Mouse (Mus musculus) hindbrain, embryonic 12.5 days (tissue): Measurements from ENCODE around the gene Tpst1. TPM values are rescaled to one million over a fixed set of nuclear protein-coding genes. Genes with fewer than 3 reads are reported as not detected.

Experiments
- ATAC-seq: fragments of 200-750 bp; cut with Nextera tagmentation; 2 replicates; pipeline ENCODE4 v1.8.0; 2017; ENCODE audit warnings: moderate TSS enrichment; ENCODE audit not compliant: low FRiP score
- H3K27ac ChIP-seq: fragments of 300-500 bp; sonication (generic); 2 replicates; pipeline ENCODE4 v1.5.1; 2016; ENCODE audit warnings: mild to moderate bottlenecking
- H3K27me3 ChIP-seq: fragments of 300-500 bp; sonication (generic); 2 replicates; pipeline ENCODE4 v1.6.1; 2016; ENCODE audit warnings: mild to moderate bottlenecking
- H3K36me3 ChIP-seq: fragments of 300-500 bp; sonication (generic); 2 replicates; pipeline ENCODE4 v1.6.1; 2016; ENCODE audit warnings: mild to moderate bottlenecking
- H3K4me1 ChIP-seq: fragments of 300-500 bp; sonication (generic); 2 replicates; pipeline ENCODE4 v1.6.1; 2016
- H3K4me2 ChIP-seq: fragments of 300-500 bp; sonication (generic); replicated peaks from 2 replicates; pipeline ENCODE4 v1.6.1; 2016; ENCODE audit warnings: mild to moderate bottlenecking
- H3K4me3 ChIP-seq: fragments of 300-500 bp; sonication (generic); 2 replicates; pipeline ENCODE4 v1.5.1; 2016; ENCODE audit warnings: mild to moderate bottlenecking
- H3K9ac ChIP-seq: fragments of 300-500 bp; sonication (generic); 2 replicates; pipeline ENCODE4 v1.6.1; 2016; ENCODE audit warnings: mild to moderate bottlenecking, moderate library complexity
- H3K9me3 ChIP-seq: fragments of 300-500 bp; sonication (generic); replicated peaks from 2 replicates; pipeline ENCODE4 v1.6.1; 2016; ENCODE audit warnings: mild to moderate bottlenecking
- WGBS: fragments of 180-500 bp; shearing (Covaris S2); methylation state at CpG from one replicate; pipeline ENCODE4 v1.1.7; 2016; 5-methylcytosine and 5-hydroxymethylcytosine counted together
- polyA plus RNA-seq: library from polyadenylated mRNA; unstranded; fragments of >200 nt; fragmentation: Nextera tagmentation; extraction: Ambion mirVana; gene quantifications from 2 replicates; pipeline ENCODE4 v1.2.1, GENCODE M21; 2016

Gene Tpst1
- polyA plus RNA-seq, 1 experiment from 2014 or later: 57.0 TPM

- Histone ChIP-seq H3K9me3 (0 out of 2 replicates have a peak, but pooled peaks cover 4% of the 10 kb centered on the region), H3K4me1 (peaks cover 11% of the 10 kb centered on the region; the same call in 1 of the 2 replicates), H3K4me2 (peak overlapping the region; percentile 76), H3K9ac (peak overlapping the region; percentile 95), H3K27ac (no peak overlapping the region), H3K4me3 (peak overlapping the region; percentile 83), H3K36me3 (no peaks in the 10 kb centered on the region), H3K27me3 (no peaks in the 10 kb centered on the region)
- ATAC-seq: no peak
- WGBS: 70% methylated on average over 16 of the region's 16 CpGs
Observed at GRCm38 (mm10) chr5:130080051-130080681, 7.0 kb downstream of the Tpst1 start.

GRCm38 (mm10) chr5:130081181-130081881, 8.2 kb downstream of the Tpst1 start:
- H3K36me3 ChIP-seq: peaks cover 6% of the 10 kb centered on the region; the same call in 1 of the 2 replicates
- 95% methylated on average over 8 of the region's 8 CpGs for WGBS
- peaks cover 11% of the 10 kb centered on the region; the same call in 1 of the 2 replicates for H3K4me1 ChIP-seq
- no peak overlapping the region for H3K27ac ChIP-seq
- ATAC-seq: no peak
- H3K9ac ChIP-seq: no peak overlapping the region
- no peak overlapping the region for H3K4me3 ChIP-seq
- H3K27me3 ChIP-seq: no peaks in the 10 kb centered on the region
- 0 out of 2 replicates have a peak, but pooled peaks cover 4% of the 10 kb centered on the region for H3K9me3 ChIP-seq
- H3K4me2 ChIP-seq: no peak overlapping the region

- Histone ChIP-seq H3K4me1 (peaks cover 11% of the 10 kb centered on the region; the same call in 1 of the 2 replicates), H3K4me3 (no peak overlapping the region), H3K4me2 (no peak overlapping the region), H3K27ac (no peak overlapping the region), H3K9me3 (0 out of 2 replicates have a peak, but pooled peaks cover 4% of the 10 kb centered on the region), H3K9ac (no peak overlapping the region), H3K36me3 (peaks cover 6% of the 10 kb centered on the region; the same call in 1 of the 2 replicates), H3K27me3 (no peaks in the 10 kb centered on the region)
- no peak for ATAC-seq
- WGBS: 86% methylated on average over 4 of the region's 4 CpGs
Observed at GRCm38 (mm10) chr5:130082431-130082830, 9.3 kb downstream of the Tpst1 start.

GRCm38 (mm10) chr5:130084271-130084670, 11.1 kb downstream of the Tpst1 start:
- no peak overlapping the region for H3K4me2 ChIP-seq

GRCm38 (mm10) chr5:130088008-130088407, 14.9 kb downstream of the Tpst1 start:
- no peaks in the 10 kb centered on the region for H3K9me3 ChIP-seq
- peaks cover 6% of the 10 kb centered on the region; the same call in 1 of the 2 replicates for H3K36me3 ChIP-seq
- H3K4me3 ChIP-seq: no peak overlapping the region
- 89% methylated on average over 7 of the region's 7 CpGs for WGBS
- no peak overlapping the region for H3K4me2 ChIP-seq
- no peak overlapping the region for H3K27ac ChIP-seq
- no peak overlapping the region for H3K9ac ChIP-seq
- H3K27me3 ChIP-seq: no peaks in the 10 kb centered on the region
- no peak for ATAC-seq
- H3K4me1 ChIP-seq: no peaks in the 10 kb centered on the region

More at GRCm38 (mm10) chr5:130084271-130084670, 11.1 kb downstream of the Tpst1 start:
- H3K36me3 ChIP-seq: peaks cover 6% of the 10 kb centered on the region; the same call in 1 of the 2 replicates
- peaks cover 7% of the 10 kb centered on the region; the same call in 1 of the 2 replicates for H3K4me1 ChIP-seq
- 94% methylated on average over 3 of the region's 3 CpGs for WGBS
- ATAC-seq: no peak
- H3K9ac ChIP-seq: no peak overlapping the region
- H3K4me3 ChIP-seq: no peak overlapping the region
- H3K27ac ChIP-seq: no peak overlapping the region
- H3K9me3 ChIP-seq: 0 out of 2 replicates have a peak, but pooled peaks cover 4% of the 10 kb centered on the region
- no peaks in the 10 kb centered on the region for H3K27me3 ChIP-seq

GRCm38 (mm10) chr5:130088612-130089011, 15.5 kb downstream of the Tpst1 start:
- no peaks in the 10 kb centered on the region for H3K4me1 ChIP-seq
- no peak overlapping the region for H3K9ac ChIP-seq
- H3K36me3 ChIP-seq: peaks cover 6% of the 10 kb centered on the region; the same call in 1 of the 2 replicates
- ATAC-seq: no peak
- no peaks in the 10 kb centered on the region for H3K9me3 ChIP-seq
- no peaks in the 10 kb centered on the region for H3K27me3 ChIP-seq
- no peak overlapping the region for H3K27ac ChIP-seq
- WGBS: 95% methylated on average over 4 of the region's 4 CpGs
- no peak overlapping the region for H3K4me3 ChIP-seq
- no peak overlapping the region for H3K4me2 ChIP-seq

- no peak overlapping the region for H3K9ac ChIP-seq
- H3K4me1 ChIP-seq: no peaks in the 10 kb centered on the region
- H3K4me2 ChIP-seq: no peak overlapping the region
- no peak overlapping the region for H3K4me3 ChIP-seq
- H3K36me3 ChIP-seq: peaks cover 6% of the 10 kb centered on the region; the same call in 1 of the 2 replicates
- H3K27me3 ChIP-seq: no peaks in the 10 kb centered on the region
- H3K9me3 ChIP-seq: no peaks in the 10 kb centered on the region
- WGBS: 81% methylated on average over 7 of the region's 7 CpGs
- ATAC-seq: no peak
- no peak overlapping the region for H3K27ac ChIP-seq
Observed at GRCm38 (mm10) chr5:130089177-130089576, 16.1 kb downstream of the Tpst1 start.

GRCm38 (mm10) chr5:130089626-130090393, 16.7 kb downstream of the Tpst1 start:
- 91% methylated on average over 18 of the region's 18 CpGs for WGBS
- peaks cover 6% of the 10 kb centered on the region; the same call in 1 of the 2 replicates for H3K36me3 ChIP-seq
- H3K9ac ChIP-seq: no peak overlapping the region
- no peak overlapping the region for H3K27ac ChIP-seq
- ATAC-seq: no peak
- H3K4me1 ChIP-seq: no peaks in the 10 kb centered on the region
- H3K9me3 ChIP-seq: no peaks in the 10 kb centered on the region
- no peaks in the 10 kb centered on the region for H3K27me3 ChIP-seq
- no peak overlapping the region for H3K4me3 ChIP-seq
- H3K4me2 ChIP-seq: no peak overlapping the region

GRCm38 (mm10) chr5:130096754-130097153, 23.6 kb downstream of the Tpst1 start:
- no peaks in the 10 kb centered on the region for H3K9me3 ChIP-seq
- H3K36me3 ChIP-seq: peaks cover 2% of the 10 kb centered on the region
- no peak overlapping the region for H3K4me2 ChIP-seq
- ATAC-seq: peak; percentile 50; the same call in 1 of the 2 replicates
- H3K9ac ChIP-seq: no peak overlapping the region
- H3K4me3 ChIP-seq: no peak overlapping the region
- WGBS: 57% methylated on average over 12 of the region's 12 CpGs
- no peaks in the 10 kb centered on the region for H3K4me1 ChIP-seq
- H3K27ac ChIP-seq: no peak overlapping the region
- H3K27me3 ChIP-seq: no peaks in the 10 kb centered on the region

- WGBS: 86% methylated on average over 2 of the region's 2 CpGs
- peaks cover 13% of the 10 kb centered on the region for H3K36me3 ChIP-seq
- no peak overlapping the region for H3K4me3 ChIP-seq
- ATAC-seq: no peak
- no peaks in the 10 kb centered on the region for H3K4me1 ChIP-seq
- H3K4me2 ChIP-seq: no peak overlapping the region
- H3K27me3 ChIP-seq: no peaks in the 10 kb centered on the region
- no peak overlapping the region for H3K27ac ChIP-seq
- no peaks in the 10 kb centered on the region for H3K9me3 ChIP-seq
- no peak overlapping the region for H3K9ac ChIP-seq
Observed at GRCm38 (mm10) chr5:130097837-130098236, 24.7 kb downstream of the Tpst1 start.

- H3K27me3 ChIP-seq: no peaks in the 10 kb centered on the region
- H3K9ac ChIP-seq: no peak overlapping the region
- no peak overlapping the region for H3K27ac ChIP-seq
- H3K4me3 ChIP-seq: no peak overlapping the region
- H3K9me3 ChIP-seq: no peaks in the 10 kb centered on the region
- H3K4me1 ChIP-seq: no peaks in the 10 kb centered on the region
- ATAC-seq: no peak
- H3K36me3 ChIP-seq: peaks cover 20% of the 10 kb centered on the region
- no peak overlapping the region for H3K4me2 ChIP-seq
- 97% methylated on average over 17 of the region's 17 CpGs for WGBS
Observed at GRCm38 (mm10) chr5:130101724-130102123, 28.6 kb downstream of the Tpst1 start.

- Histone ChIP-seq H3K9ac (no peak overlapping the region), H3K27me3 (no peaks in the 10 kb centered on the region), H3K4me2 (no peak overlapping the region), H3K9me3 (no peaks in the 10 kb centered on the region), H3K36me3 (peaks cover 13% of the 10 kb centered on the region), H3K4me1 (no peaks in the 10 kb centered on the region), H3K4me3 (no peak overlapping the region), H3K27ac (no peak overlapping the region)
- ATAC-seq: no peak
- WGBS: 95% methylated on average over 3 of the region's 3 CpGs
Observed at GRCm38 (mm10) chr5:130109348-130109747, 36.2 kb downstream of the Tpst1 start.
